Mouse (Mus musculus): Measurements from ENCODE around the gene Galnt3. TPM values are rescaled to one million over a fixed set of nuclear protein-coding genes. Genes with fewer than 3 reads are reported as not detected.

The Galnt3 gene
- not detected for total RNA-seq (2021)
- long read RNA-seq, experiment 1 = 0 reads
- long read RNA-seq, experiment 2 = 0 reads

DNA sequence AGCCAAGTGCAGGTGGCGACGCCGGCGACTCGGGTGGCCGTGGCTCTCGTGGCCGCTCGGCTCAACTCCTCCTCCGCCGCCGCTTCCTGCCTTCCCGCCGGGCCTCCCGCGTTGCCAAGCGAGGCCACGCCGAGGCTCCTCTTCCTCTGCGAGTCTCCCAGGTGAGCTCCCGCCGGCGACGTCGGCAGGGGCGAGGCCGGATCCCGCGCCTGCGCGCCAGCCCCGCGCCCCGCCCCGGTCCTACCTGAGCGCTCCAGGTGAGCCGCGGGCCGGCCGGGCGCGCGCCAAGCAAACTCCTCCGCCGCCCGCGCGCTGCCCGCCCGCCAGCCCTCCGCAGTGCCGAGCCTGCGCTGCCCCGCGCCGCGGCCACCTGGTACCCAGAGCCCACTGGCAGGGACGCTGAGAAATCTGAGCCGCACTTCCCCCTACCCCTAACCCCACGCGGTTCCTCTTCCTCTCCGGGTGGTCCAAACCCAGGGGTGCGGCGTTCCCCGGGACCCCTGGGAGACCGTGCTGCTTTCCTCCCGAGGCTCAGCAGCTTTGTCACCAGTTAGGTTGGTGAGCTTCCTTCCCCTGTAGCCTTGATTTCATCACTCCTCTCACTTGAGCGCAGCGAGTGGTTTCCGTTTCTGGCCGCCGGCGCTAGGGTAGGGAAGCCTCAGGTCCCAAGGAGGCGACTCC, at the start of gene Galnt3:
Galnt3 (minus strand) TSS at position 404 of the 681 bp plus-strand sequence.
- no peak for DNase-seq

DNA sequence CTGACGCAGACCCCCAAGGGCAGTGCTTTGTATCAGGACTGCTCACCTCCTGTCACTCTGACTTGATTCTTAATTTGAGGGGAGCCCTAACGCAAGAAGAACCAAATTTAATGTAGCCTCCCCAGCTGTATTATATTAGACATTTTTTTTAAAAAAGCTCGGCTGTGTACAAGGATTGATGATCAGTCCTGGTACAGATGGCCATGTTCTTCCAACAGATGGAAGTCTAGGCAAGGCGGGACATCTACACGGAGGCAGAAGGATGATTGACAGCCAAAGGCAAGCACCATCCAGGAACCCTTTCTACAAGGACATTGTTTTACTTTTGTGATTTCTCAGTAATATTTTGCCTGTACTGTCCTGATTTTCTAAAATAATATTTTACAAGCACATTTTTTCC, 48.3 kb upstream of the Galnt3 start:
- no peak for DNase-seq

- no peak for DNase-seq
Measured at GRCm38 (mm10) chr2:66171643-66172042, 46.8 kb upstream of the Galnt3 start.

- DNase-seq = no peak
Measured at GRCm38 (mm10) chr2:66170721-66171120, 45.9 kb upstream of the Galnt3 start.

- no peak for DNase-seq
Measured at GRCm38 (mm10) chr2:66165025-66165424, 40.2 kb upstream of the Galnt3 start.

DNA sequence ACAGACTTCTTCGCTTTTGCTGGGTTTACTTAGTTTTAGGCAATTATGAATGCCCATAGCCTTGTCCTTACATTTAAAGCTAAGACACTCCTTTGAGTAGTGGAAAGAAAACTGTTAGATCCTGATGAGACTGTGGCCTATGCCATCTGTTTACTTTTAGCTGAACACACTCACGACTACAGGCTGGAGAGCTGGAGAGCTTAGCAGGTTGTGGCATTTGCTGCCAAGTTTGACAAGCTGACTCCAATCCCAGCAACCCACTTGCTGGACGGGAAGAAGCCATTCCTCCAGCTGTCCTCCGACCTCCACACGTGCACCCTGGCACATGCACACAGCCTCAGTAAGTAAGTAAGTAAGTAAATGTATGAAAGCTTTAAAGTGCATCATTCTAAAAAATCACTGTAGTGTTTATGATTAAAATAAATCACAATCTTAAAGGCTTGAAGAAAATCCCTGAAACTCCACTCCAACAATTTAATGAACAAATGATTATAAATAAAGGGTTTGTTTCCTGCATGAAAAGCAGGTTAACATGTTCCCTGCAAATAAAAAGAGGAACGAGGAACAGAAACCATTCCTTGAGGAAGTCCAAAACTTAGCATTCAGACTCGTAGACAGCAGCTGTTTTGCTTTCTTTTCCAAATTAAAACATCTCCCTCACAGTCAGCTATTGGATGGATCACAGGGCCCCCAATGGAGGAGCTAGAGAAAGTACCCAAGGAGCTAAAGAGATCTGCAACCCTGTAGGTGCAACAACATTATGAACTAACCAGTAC, 33.5 kb upstream of the Galnt3 start:
- DNase-seq = no peak

- DNase-seq = no peak
Measured at GRCm38 (mm10) chr2:66151436-66151835, 26.6 kb upstream of the Galnt3 start.

- no peak for DNase-seq
Measured at GRCm38 (mm10) chr2:66150531-66150930, 25.7 kb upstream of the Galnt3 start.

DNA sequence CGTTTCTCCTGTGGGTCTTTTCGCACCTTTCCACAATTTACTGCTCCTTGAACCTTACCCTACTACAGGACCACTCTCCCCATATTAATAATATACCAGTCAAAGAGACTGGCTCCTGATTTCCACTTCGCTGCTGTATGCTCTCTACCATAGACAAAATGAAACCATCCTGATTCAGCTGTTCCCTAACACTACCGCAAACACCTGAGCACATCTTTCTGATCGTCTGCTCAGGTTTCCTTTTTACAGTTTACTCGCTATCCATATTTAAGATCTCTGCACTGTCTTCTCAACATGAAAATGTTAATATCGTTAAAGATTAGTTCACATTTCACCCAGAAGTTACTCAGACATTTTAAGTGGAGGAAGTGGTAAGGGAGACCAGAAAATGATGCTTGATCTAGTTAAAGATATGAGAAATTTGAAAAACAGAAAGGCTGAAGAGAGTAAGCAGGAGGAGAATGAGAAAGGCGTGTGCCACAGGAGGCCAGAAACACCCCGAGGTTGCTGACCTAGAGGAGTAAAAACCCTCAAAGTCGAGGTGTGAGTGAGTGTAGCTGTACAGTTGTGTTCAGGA, 23.9 kb upstream of the Galnt3 start:
- DNase-seq = no peak

DNA sequence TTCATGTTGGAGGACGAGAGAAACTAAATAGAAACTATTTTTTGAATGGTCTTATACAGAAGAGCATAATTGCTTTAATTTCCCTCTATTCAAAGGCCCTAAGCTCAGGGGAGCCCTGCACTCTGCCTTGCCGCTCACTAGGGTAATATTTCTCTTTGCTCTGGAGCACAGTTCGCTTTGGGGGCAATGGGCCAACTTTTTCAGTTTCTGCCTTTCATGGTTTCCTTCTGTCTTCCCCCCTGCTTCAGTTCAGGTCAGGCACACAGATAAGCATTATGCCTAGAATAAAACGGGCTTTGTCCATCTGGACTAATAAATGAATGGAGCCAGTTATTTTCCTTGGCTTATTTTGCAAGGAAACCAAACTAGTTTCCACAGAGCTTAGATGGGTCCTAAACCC, 21.7 kb upstream of the Galnt3 start:
- no peak for DNase-seq

- no peak for DNase-seq
Measured at GRCm38 (mm10) chr2:66144770-66145169, 20.0 kb upstream of the Galnt3 start.

GRCm38 (mm10) chr2:66143284-66143683, 18.5 kb upstream of the Galnt3 start:
- DNase-seq = no peak

GRCm38 (mm10) chr2:66142711-66143110, 17.9 kb upstream of the Galnt3 start:
- DNase-seq = no peak

DNA sequence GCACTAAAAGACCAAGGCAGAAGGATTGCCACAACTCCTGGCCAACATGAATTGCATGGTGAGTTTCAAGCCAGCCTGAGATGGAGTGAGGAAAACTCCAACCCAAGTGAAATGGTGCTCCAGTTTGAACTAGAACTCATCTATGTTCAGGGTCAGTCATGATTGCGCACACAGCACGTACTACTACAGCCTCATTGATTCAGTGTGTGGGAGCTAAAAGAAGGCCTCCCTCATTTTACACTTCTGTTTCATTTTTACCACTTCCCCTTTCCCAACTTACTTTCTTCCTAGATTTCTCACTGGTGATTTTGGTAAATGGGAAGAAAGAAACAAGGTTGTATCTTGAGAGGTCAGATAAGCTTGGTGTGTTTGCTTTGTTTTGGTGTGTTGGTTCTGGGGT, 17.5 kb upstream of the Galnt3 start:
- no peak for DNase-seq

DNA sequence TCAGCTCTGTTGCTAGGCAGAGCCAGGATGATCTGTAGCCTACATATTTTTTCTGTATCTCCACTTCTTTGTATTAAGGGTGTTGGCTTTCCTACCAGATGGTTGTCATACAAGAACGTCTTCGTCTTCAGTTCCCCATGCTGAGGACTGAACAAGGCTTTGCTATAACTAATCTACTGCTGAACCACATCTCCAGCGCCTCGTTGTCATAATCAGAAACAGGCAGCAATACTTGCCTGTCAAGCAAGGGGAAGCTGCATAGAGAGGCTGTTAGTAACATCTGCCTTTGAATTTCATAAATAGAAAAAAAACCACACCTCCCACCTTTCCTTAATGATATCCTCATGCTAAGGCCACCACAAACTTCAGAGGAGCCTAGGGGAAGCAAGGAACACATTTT, 15.5 kb upstream of the Galnt3 start:
- no peak for DNase-seq

DNA sequence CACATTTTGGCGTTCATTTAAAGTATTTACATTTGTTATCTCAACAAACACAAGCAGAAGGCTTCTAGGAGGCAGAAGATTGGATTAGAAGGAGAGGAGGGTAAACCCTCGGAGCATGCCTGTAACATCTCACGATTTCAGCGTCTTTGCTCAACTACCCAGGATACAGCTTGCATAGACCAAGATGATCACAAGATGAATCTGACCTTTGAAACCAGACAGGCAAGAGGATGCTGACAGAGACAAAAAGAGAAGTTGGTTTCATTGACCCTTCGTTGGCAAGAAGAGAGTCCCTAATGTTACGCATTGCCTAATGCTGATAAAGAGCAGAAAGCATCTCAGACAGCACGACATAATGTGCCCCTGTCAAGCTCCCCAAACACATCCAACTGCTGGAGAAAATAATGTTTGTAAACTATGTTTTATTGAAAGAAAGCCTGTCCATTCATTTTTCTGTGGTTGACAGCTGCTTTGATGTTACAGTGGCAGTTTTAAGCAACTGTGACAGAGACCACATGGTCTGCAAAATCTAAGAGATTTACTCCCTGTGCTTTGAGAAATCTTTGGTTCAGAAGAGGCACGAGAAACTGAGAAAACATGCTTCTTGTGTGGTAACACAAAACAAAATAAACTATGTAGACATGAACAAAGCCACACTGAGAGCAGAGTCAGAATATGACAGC, 7.2 kb upstream of the Galnt3 start:
- no peak for DNase-seq

DNA sequence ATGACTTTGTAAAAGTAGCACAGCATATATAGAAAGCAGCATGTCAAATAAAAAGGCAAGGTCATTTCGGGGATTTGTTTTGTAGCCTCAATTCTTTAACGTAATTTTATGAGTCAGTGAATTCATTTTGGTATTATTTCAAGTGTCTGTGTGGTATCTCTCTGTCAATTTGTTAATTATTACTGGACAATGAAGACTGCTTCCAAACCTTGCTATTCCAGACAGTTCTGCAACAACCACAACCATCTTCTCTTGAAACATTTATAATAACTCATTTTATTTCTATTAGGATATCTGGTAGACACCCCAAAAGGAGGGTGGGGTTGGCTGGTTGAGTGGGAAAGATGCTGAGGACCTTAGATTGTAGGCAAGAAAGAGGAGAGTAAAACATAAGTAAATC, 4.1 kb upstream of the Galnt3 start:
- no peak for DNase-seq

DNA sequence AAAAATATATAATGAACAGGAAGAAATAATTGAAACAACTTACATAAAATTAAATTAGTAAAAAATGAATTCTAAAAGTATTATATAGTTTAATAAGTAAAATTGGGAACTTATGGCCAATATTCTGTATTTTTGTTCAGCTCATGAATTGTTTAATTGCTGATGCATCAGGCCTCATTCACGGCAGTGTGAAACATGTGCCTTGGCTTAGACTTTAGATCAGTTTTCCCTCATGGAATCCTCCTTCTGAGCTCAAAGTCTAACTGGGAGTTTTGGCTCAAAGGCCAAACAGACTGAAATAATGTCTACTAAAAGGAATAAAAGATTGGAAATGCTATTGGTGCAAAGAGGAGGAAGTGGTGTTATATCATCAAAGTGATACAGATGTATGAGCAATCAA, 2.7 kb upstream of the Galnt3 start:
- DNase-seq = no peak

- no peak for DNase-seq
Measured at GRCm38 (mm10) chr2:66126936-66127335, 2.1 kb upstream of the Galnt3 start.

GRCm38 (mm10) chr2:66123756-66124589, 821 bp downstream of the Galnt3 start:
- DNase-seq = no peak

DNA sequence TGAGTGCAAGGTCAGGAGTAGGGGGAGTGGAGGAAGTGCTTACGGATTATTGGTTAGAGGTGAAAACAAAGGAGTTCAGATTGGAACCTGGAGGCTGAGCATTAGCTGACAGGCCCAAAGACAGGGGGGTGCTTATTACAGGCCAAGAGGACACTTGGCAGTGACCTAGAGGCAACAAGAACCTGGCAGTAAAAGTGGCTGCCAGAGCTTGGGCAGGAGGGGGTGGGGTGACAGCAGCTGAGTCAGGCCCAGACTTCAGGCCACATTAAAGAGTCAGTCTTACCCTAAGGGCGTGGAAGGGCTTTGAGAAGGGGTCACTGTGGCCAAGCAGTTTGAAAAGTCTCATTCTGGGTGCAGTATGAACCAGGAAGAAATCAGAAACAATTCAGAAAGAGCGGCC, 7.1 kb downstream of the Galnt3 start:
- peak; percentile 14 for DNase-seq

Measured in gastrocnemius, postnatal 25 days (tissue).